ENCODE assay signal across 8 mouse cellular contexts in the genomic region with DNA sequence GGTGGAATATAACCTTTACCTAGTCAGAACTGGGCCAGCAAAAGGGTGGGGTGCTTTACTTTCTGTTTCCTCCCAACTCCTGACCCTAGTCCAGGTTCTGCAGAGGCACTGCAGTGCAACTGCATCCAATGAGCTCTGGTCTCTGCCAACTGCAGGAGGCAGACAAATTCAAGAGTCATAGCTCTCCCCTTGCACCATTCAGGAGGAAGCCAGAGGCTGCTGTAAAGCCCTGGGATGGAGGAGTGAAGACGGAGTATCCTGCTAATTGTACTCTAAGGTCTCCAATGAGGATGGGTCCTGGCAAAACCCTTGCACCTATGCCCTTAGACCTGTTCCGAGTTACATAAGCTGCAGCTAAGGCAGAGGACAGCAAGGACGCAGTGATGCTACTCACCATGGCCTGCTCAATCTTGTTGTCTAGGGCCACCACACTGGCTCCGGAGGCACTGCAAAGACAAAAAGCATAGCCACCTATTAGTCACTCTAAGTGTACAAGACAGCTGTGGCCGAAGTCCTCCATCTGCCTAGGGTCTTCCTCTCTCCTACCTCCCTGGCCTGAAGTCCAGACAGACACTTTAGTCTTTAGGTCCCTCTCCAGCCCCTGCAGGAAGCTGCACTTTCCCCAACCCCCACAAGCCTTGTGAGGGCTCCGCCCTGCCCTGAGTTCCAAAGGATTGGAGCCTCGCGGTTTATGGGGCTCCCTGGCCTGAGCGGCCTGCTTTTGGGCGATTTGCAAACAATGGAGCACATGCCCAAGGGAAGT. TPM values are rescaled to one million over a fixed set of nuclear protein-coding genes. Genes with fewer than 3 reads are reported as not detected.
DNase-seq lines count a peak whose midpoint lies in the region; ATAC-seq and TF ChIP-seq lines count a peak whose summit lies in the region.

No protein-coding gene starts in this region.

- peaks cover 9% of the 10 kb centered on the region; the same call in 1 of the 2 replicates for H3K79me2 ChIP-seq in liver, adult 2 months (ENCODE audit: control insufficient read depth, insufficient read depth, low read length)

- peak overlapping the region; percentile 75 for H3K9ac ChIP-seq in hindbrain, embryonic 16.5 days (ENCODE audit: low read depth, low read length)
- H3K9ac ChIP-seq in liver, adult 2 months (ENCODE audit: low read depth, low read length): peak overlapping the region; percentile 94

- peak; percentile 57 for ATAC-seq in hindbrain, embryonic 16.5 days

- peak overlapping the region; percentile 56 for H3K4me3 ChIP-seq in forebrain, embryonic 10.5 days
- peak overlapping the region; percentile 49 for H3K4me3 ChIP-seq in hindbrain, embryonic 16.5 days (ENCODE audit: low read length)
- peak overlapping the region; percentile 90 for H3K4me3 ChIP-seq in liver, adult 2 months (ENCODE audit: insufficient read depth, low read depth, low read length)

- H3K4me2 ChIP-seq in hindbrain, embryonic 16.5 days (ENCODE audit: low read length): peak overlapping the region; percentile 68

- DNase-seq in kidney, adult 18-20 months: peak; percentile 47
- DNase-seq in kidney, adult 11 months: no peak
- peak; percentile 34 for DNase-seq in brain, embryonic 14.5 days (ENCODE audit: low read depth)
- DNase-seq in forebrain, embryonic 10.5 days (ENCODE audit: extremely low spot score, low spot score): no peak
- DNase-seq in liver, adult 2 months (ENCODE audit: extremely low read depth, low read depth, low spot score): peak; percentile 65
- peak; percentile 53 for DNase-seq in naive thymus-derived CD4-positive, alpha-beta T cell, adult 2 months (ENCODE audit: low read depth)
- peak; percentile 7 for DNase-seq in yolk sac, embryonic 10.5 days (ENCODE audit: low spot score)

- peaks cover 23% of the 10 kb centered on the region for H3K4me1 ChIP-seq in forebrain, embryonic 10.5 days
- H3K4me1 ChIP-seq in hindbrain, embryonic 16.5 days (ENCODE audit: control insufficient read depth, insufficient read depth, low read depth, low read length): peaks cover 3% of the 10 kb centered on the region; the same call in 1 of the 2 replicates
- peaks cover 11% of the 10 kb centered on the region for H3K4me1 ChIP-seq in liver, adult 2 months (ENCODE audit: control insufficient read depth, insufficient read depth, low read length)

- H3K27ac ChIP-seq in forebrain, embryonic 10.5 days: peak overlapping the region; percentile 90
- peak overlapping the region; percentile 82 for H3K27ac ChIP-seq in hindbrain, embryonic 16.5 days (ENCODE audit: low read depth, low read length)
- H3K27ac ChIP-seq in liver, adult 2 months (replicated peaks; ENCODE audit: insufficient read depth, low read depth, low read length): peak overlapping the region; percentile 99

- peaks cover 13% of the 10 kb centered on the region for H3K36me3 ChIP-seq in forebrain, embryonic 10.5 days (replicated peaks)
- H3K36me3 ChIP-seq in hindbrain, embryonic 16.5 days (ENCODE audit: control insufficient read depth, insufficient read depth, low read length): no peaks in the 10 kb centered on the region
- H3K36me3 ChIP-seq in liver, adult 2 months (ENCODE audit: control insufficient read depth, insufficient read depth, low read length): peaks cover 13% of the 10 kb centered on the region

- TF ChIP-seq POLR2A in brain, embryonic 14.5 days (IDR thresholded peaks at IDR 0.05; ENCODE audit: borderline replicate concordance, extremely low read depth, insufficient read depth, insufficient read length, poor library complexity, severe bottlenecking): no peak
- no peak for TF ChIP-seq POLR2A in liver, adult 2 months (IDR thresholded peaks at IDR 0.05; ENCODE audit: extremely low read depth, insufficient read depth, low read length)

- WGBS in forebrain, embryonic 10.5 days: 22% methylated on average over 10 of the region's 10 CpGs
- 20% methylated on average over 10 of the region's 10 CpGs for WGBS in hindbrain, embryonic 16.5 days
- 1% methylated on average over 10 of the region's 10 CpGs for WGBS in liver, adult 2 months

- H3K9me3 ChIP-seq in forebrain, embryonic 10.5 days: no peaks in the 10 kb centered on the region
- H3K9me3 ChIP-seq in hindbrain, embryonic 16.5 days (ENCODE audit: control insufficient read depth, low read length): no peaks in the 10 kb centered on the region

- peaks cover 100% of the 10 kb centered on the region for H3K27me3 ChIP-seq in forebrain, embryonic 10.5 days (ENCODE audit: poor library complexity, severe bottlenecking)
- peaks cover 3% of the 10 kb centered on the region; the same call in 1 of the 2 replicates for H3K27me3 ChIP-seq in hindbrain, embryonic 16.5 days (replicated peaks; ENCODE audit: control insufficient read depth, insufficient read depth, low read length)
- no peaks in the 10 kb centered on the region for H3K27me3 ChIP-seq in liver, adult 2 months (ENCODE audit: control insufficient read depth, insufficient read depth, low read length)

- TF ChIP-seq CTCF in brain, embryonic 14.5 days (IDR thresholded peaks at IDR 0.05; ENCODE audit: borderline replicate concordance, extremely low read depth, insufficient read depth, insufficient read length): no peak
- 0 out of 2 replicates have a peak, but pooled peaks have one; percentile 4 for TF ChIP-seq CTCF in liver, adult 2 months (IDR thresholded peaks at IDR 0.05; ENCODE audit: low read depth, low read length)

RNA-seq across cellular contexts. Expression of gene Tsc22d3, which starts 58.6 kb away (rescaled TPM):
- 44.5 and 51.3 TPM in 2 replicates for polyA plus RNA-seq in brain, embryonic 14.5 days (2012; rRNA removed)
- polyA plus RNA-seq in forebrain, embryonic 10.5 days (2016; fragmentation: Nextera tagmentation; extraction: Ambion mirVana): 93.8 and 97.5 TPM in 2 replicates
- polyA plus RNA-seq in hindbrain, embryonic 16.5 days (2015; fragmentation: Nextera tagmentation; extraction: Ambion mirVana): 135 and 147 TPM in 2 replicates
- 158 and 194 TPM in 2 replicates for total RNA-seq in liver, adult 2 months (2014; rRNA removed)
- 56.1 and 103 TPM in 2 replicates for polyA plus RNA-seq in liver, adult 2 months (2012; rRNA removed)

Comparison
In these comparisons a context has a peak if more than half of its experiments do, and no peak if none do; other contexts are left out.
1. DNase-seq: peak in kidney, adult 18-20 months (single experiment), brain, embryonic 14.5 days (single experiment), liver, adult 2 months (single experiment), naive thymus-derived CD4-positive, alpha-beta T cell, adult 2 months (single experiment) and yolk sac, embryonic 10.5 days (single experiment); none in kidney, adult 11 months (single experiment) and forebrain, embryonic 10.5 days (single experiment).
2. Peak in every context shown above with its lines, with median percentiles within 50 percentile points of each other: H3K27ac ChIP-seq and H3K4me3 ChIP-seq.